Comparison of ENCODE assay signal across 8 mouse cellular contexts in the genomic region with DNA sequence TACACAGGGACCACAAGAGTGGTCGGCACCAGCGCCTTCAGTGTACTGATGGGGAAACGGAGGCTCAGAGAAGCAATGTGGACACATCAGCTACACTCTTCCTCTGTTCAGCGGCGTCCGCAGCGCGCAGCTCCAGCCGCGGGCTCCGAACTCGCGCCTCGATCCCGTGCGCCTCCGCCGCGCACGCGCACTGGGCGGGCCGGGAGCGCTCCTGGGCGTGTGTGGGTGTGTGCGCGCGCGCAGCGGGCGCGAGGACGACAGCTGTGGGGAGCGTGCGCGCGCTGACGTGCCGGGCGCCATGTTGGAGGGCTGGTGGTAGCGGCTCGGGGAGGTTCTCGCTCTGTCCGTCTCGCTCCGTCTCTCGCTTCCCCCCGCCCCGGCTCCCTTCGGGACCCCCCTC. TPM values are rescaled to one million over a fixed set of nuclear protein-coding genes. Genes with fewer than 3 reads are reported as not detected.
A peak's percentile ranks its signal among the peaks of the same experiment; 100 is the strongest.
DNase-seq lines count a peak whose midpoint lies in the region; ATAC-seq and TF ChIP-seq lines count a peak whose summit lies in the region.

A gene (plus strand): TSS at position 268 of the 400 bp plus-strand sequence.

- H3K27me3 ChIP-seq in embryonic facial prominence, embryonic 15.5 days: no peaks in the 10 kb centered on the region
- no peaks in the 10 kb centered on the region for H3K27me3 ChIP-seq in kidney, embryonic 14.5 days (ENCODE audit: control insufficient read depth, insufficient read depth, low read length)
- no peaks in the 10 kb centered on the region for H3K27me3 ChIP-seq in limb, embryonic 15.5 days

- ATAC-seq in embryonic facial prominence, embryonic 15.5 days (ENCODE audit: insufficient number of reproducible peaks, low FRiP score, low TSS enrichment, low read depth): peak; percentile 94
- ATAC-seq in kidney, embryonic 14.5 days (ENCODE audit: low FRiP score, low TSS enrichment): peak; percentile 95
- peak; percentile 91 for ATAC-seq in limb, embryonic 15.5 days (ENCODE audit: insufficient number of reproducible peaks, low FRiP score, low TSS enrichment, low read depth)

- TF ChIP-seq CTCF in bone marrow, adult 2 months (IDR thresholded peaks at IDR 0.05; ENCODE audit: control insufficient read depth, insufficient read depth, low read length): no peak

- H3K36me3 ChIP-seq in embryonic facial prominence, embryonic 15.5 days: peaks cover 32% of the 10 kb centered on the region
- H3K36me3 ChIP-seq in kidney, embryonic 14.5 days (ENCODE audit: control insufficient read depth, insufficient read depth, low read length): peaks cover 31% of the 10 kb centered on the region
- peaks cover 29% of the 10 kb centered on the region for H3K36me3 ChIP-seq in limb, embryonic 15.5 days

- 1% methylated on average over 40 of the region's 50 CpGs for WGBS in bone marrow, adult 2 months
- WGBS in embryonic facial prominence, embryonic 15.5 days: under 1% methylated on average over 44 of the region's 50 CpGs
- 2% methylated on average over 26 of the region's 50 CpGs for WGBS in kidney, embryonic 14.5 days
- under 1% methylated on average over 45 of the region's 50 CpGs for WGBS in limb, embryonic 15.5 days

- H3K27ac ChIP-seq in bone marrow, adult 2 months (ENCODE audit: control insufficient read depth, insufficient read depth, low read depth, low read length, poor library complexity): peak within 1 kb of the TSS; percentile 51; the same call in 1 of the 2 replicates
- H3K27ac ChIP-seq in embryonic facial prominence, embryonic 15.5 days (replicated peaks): peak within 1 kb of the TSS; percentile 91
- H3K27ac ChIP-seq in kidney, embryonic 14.5 days (ENCODE audit: low read depth, low read length): peak within 1 kb of the TSS; percentile 85
- H3K27ac ChIP-seq in limb, embryonic 15.5 days: peak within 1 kb of the TSS; percentile 90

- peak within 1 kb of the TSS; percentile 82 for H3K4me3 ChIP-seq in bone marrow, adult 2 months (replicated peaks; ENCODE audit: control insufficient read depth, low read depth, low read length)
- H3K4me3 ChIP-seq in embryonic facial prominence, embryonic 15.5 days (replicated peaks): peak within 1 kb of the TSS; percentile 84
- peak within 1 kb of the TSS; percentile 83 for H3K4me3 ChIP-seq in kidney, embryonic 14.5 days (ENCODE audit: low read length)
- peak within 1 kb of the TSS; percentile 80 for H3K4me3 ChIP-seq in limb, embryonic 15.5 days

- H3K4me1 ChIP-seq in bone marrow, adult 2 months (ENCODE audit: control insufficient read depth, insufficient read depth, low read length): no peaks in the 10 kb centered on the region; the same call in 1 of the 2 replicates
- peaks cover 13% of the 10 kb centered on the region for H3K4me1 ChIP-seq in embryonic facial prominence, embryonic 15.5 days
- H3K4me1 ChIP-seq in kidney, embryonic 14.5 days (ENCODE audit: control insufficient read depth, insufficient read depth, low read length): peaks cover 7% of the 10 kb centered on the region
- peaks cover 17% of the 10 kb centered on the region for H3K4me1 ChIP-seq in limb, embryonic 15.5 days

- DNase-seq in 416B (ENCODE audit: low read depth): peak; percentile 81
- peak; percentile 90 to 93 for DNase-seq in heart, adult 9 months (ENCODE audit: low spot score in 2 of 2)
- peak; percentile 70 to 82 for DNase-seq in monocyte, adult 2 months (ENCODE audit: low read depth in 1 of 2, low spot score in 2 of 2)
- DNase-seq in spleen, postnatal 36 days (ENCODE audit: low spot score in 2 of 2): peak; percentile 89 to 92

- TF ChIP-seq POLR2A in bone marrow, adult 2 months (IDR thresholded peaks at IDR 0.05; ENCODE audit: borderline replicate concordance, control insufficient read depth, low read depth, low read length): peak; percentile 60; the same call in 1 of the 2 replicates

- H3K9me3 ChIP-seq in embryonic facial prominence, embryonic 15.5 days (replicated peaks): no peaks in the 10 kb centered on the region
- H3K9me3 ChIP-seq in kidney, embryonic 14.5 days (ENCODE audit: control insufficient read depth, low read length): no peaks in the 10 kb centered on the region
- H3K9me3 ChIP-seq in limb, embryonic 15.5 days: no peaks in the 10 kb centered on the region

- peak within 1 kb of the TSS; percentile 48 for H3K4me2 ChIP-seq in embryonic facial prominence, embryonic 15.5 days (replicated peaks)
- peak within 1 kb of the TSS; percentile 55 for H3K4me2 ChIP-seq in kidney, embryonic 14.5 days (replicated peaks; ENCODE audit: low read depth, low read length)
- H3K4me2 ChIP-seq in limb, embryonic 15.5 days: peak within 1 kb of the TSS; percentile 54

- H3K9ac ChIP-seq in embryonic facial prominence, embryonic 15.5 days: peak within 1 kb of the TSS; percentile 64
- peak within 1 kb of the TSS; percentile 89 for H3K9ac ChIP-seq in kidney, embryonic 14.5 days (ENCODE audit: low read depth, low read length)
- H3K9ac ChIP-seq in limb, embryonic 15.5 days: peak within 1 kb of the TSS; percentile 69

RNA-seq across cellular contexts. Expression of the gene that starts here (rescaled TPM):
- 25.5 and 33.5 TPM in 2 replicates for polyA plus RNA-seq in bone marrow, adult 2 months (2011; ENCODE audit: insufficient read depth, insufficient read length, low replicate concordance, missing spikeins)
- polyA plus RNA-seq in embryonic facial prominence, embryonic 15.5 days (2015; fragmentation: Nextera tagmentation; extraction: Ambion mirVana): 18.7 and 22.6 TPM in 2 replicates
- 33.1 and 42.1 TPM in 2 replicates for polyA plus RNA-seq in kidney, embryonic 14.5 days (2014; fragmentation: Nextera tagmentation; extraction: Ambion mirVana)
- 16.3 and 23.7 TPM in 2 replicates for polyA plus RNA-seq in limb, embryonic 15.5 days (2015; fragmentation: Nextera tagmentation; extraction: Ambion mirVana)

Comparison
In these comparisons a context has a peak if more than half of its experiments do, and no peak if none do; other contexts are left out.
1. Peak in every context shown above with its lines: DNase-seq, ATAC-seq, H3K4me3 ChIP-seq and H3K27ac ChIP-seq.